Mouse (Mus musculus) testis, adult 2 months (tissue): ENCODE data around the gene Mdm1.
A peak's percentile ranks its signal among the peaks of the same experiment; 100 is the strongest.

Source experiments
- CTCF ChIP-seq: fragments of 200-500 bp; IDR thresholded peaks from 2 replicates; pipeline ENCODE4 v1.5.1; 2012; ENCODE audit warnings: low read depth, mild to moderate bottlenecking, inconsistent platforms, low read length, moderate library complexity; ENCODE audit not compliant: control insufficient read depth, insufficient read depth, insufficient replicate concordance
- POLR2A ChIP-seq: fragments of 200-500 bp; IDR thresholded peaks from 2 replicates; pipeline ENCODE4 v1.6.1; 2012; ENCODE audit warnings: low read depth, mild to moderate bottlenecking, inconsistent platforms, low read length, moderate library complexity; ENCODE audit not compliant: control insufficient read depth

DNA sequence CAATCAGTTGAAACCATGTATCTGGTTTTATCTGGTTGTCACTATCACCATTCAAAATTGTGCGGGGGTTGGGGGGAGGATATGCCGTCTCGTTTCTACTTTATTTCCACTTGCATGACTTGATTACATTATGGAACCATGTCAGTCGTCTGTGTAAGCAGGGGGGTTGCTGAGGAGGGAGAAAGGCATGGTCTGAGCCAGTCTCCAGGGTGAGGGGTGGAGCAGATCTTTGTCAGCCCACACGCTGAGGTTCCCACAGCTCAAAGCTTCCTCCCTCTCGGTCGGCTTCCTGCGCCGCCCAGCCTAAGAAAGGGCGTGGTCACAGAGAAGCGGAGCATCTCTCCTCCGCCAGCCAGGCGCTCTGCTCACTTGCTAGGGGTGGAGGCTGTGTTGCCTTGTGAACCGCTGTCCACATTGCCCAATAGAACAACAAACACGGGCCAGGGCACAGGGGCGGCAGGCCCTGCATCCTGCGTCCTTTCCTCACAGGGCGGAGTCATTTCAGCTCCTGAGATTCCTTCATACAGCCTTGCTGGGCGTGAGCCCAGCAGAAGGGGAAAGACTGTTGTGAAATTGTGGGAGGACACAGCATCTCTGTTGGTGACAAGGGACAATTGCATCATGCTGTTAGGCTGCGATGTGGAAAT lies 38.5 kb upstream of the Mdm1 start:
- TF ChIP-seq CTCF (no peak), POLR2A (peak; percentile 37; the same call in 1 of the 2 replicates)
